Mouse (Mus musculus) stomach, embryonic 16.5 days (tissue): ENCODE results near the gene Cyb561d2. TPM values are rescaled to one million over a fixed set of nuclear protein-coding genes. Genes with fewer than 3 reads are reported as not detected.
A peak's percentile ranks its signal among the peaks of the same experiment; 100 is the strongest.
"Not testable (repeated sequence)": the region's sequence is repeated elsewhere in the genome, so short reads cannot be mapped to it uniquely, and the experiment has no call there.

ENCODE experiments used
- ATAC-seq: fragments of 200-750 bp; cut with Nextera tagmentation; 2 replicates; pipeline ENCODE4 v1.8.0; 2017; ENCODE audit warnings: moderate number of reproducible peaks, moderate TSS enrichment; ENCODE audit not compliant: insufficient read depth, low FRiP score
- H3K27ac ChIP-seq: fragments of 300-500 bp; sonication (generic); 2 replicates; pipeline ENCODE4 v1.5.1; 2014; ENCODE audit warnings: low read length
- H3K27me3 ChIP-seq: fragments of 300-500 bp; sonication (generic); 2 replicates; pipeline ENCODE4 v1.6.1; 2014; ENCODE audit warnings: low read length, control low read depth, mixed read lengths; ENCODE audit not compliant: control insufficient read depth, insufficient read depth
- H3K36me3 ChIP-seq: fragments of 300-500 bp; sonication (generic); 2 replicates; pipeline ENCODE4 v1.6.1; 2014; ENCODE audit warnings: low read length; ENCODE audit not compliant: control insufficient read depth, insufficient read depth
- H3K4me1 ChIP-seq: fragments of 300-500 bp; sonication (generic); 2 replicates; pipeline ENCODE4 v1.6.1; 2014; ENCODE audit warnings: low read length, control low read depth, mixed read lengths; ENCODE audit not compliant: control insufficient read depth, insufficient read depth
- H3K4me2 ChIP-seq: fragments of 300-500 bp; sonication (generic); 2 replicates; pipeline ENCODE4 v1.6.1; 2014; ENCODE audit warnings: low read depth, low read length, mixed read lengths
- H3K4me3 ChIP-seq: fragments of 300-500 bp; sonication (generic); replicated peaks from 2 replicates; pipeline ENCODE4 v1.5.1; 2014; ENCODE audit warnings: mild to moderate bottlenecking, low read length
- H3K9ac ChIP-seq: fragments of 300-500 bp; sonication (generic); 2 replicates; pipeline ENCODE4 v1.6.1; 2014; ENCODE audit warnings: low read length
- H3K9me3 ChIP-seq: fragments of 300-500 bp; sonication (generic); replicated peaks from 2 replicates; pipeline ENCODE4 v1.6.1; 2016; ENCODE audit warnings: low read length, control low read depth; ENCODE audit not compliant: control insufficient read depth
- WGBS: fragments of 180-500 bp; shearing (Covaris S2); extraction: QIAGEN DNeasy Blood & Tissue Kit; methylation state at CpG from one replicate; pipeline ENCODE4 v1.1.7; 2014; 5-methylcytosine and 5-hydroxymethylcytosine counted together
- polyA plus RNA-seq: library from polyadenylated mRNA; unstranded; fragments of >200 nt; fragmentation: Nextera tagmentation; extraction: Ambion mirVana; gene quantifications from 2 replicates; pipeline ENCODE4 v1.2.1, GENCODE M21; 2015

Cyb561d2 gene
- polyA plus RNA-seq, 1 experiment from 2014 or later = 27.4 TPM

DNA sequence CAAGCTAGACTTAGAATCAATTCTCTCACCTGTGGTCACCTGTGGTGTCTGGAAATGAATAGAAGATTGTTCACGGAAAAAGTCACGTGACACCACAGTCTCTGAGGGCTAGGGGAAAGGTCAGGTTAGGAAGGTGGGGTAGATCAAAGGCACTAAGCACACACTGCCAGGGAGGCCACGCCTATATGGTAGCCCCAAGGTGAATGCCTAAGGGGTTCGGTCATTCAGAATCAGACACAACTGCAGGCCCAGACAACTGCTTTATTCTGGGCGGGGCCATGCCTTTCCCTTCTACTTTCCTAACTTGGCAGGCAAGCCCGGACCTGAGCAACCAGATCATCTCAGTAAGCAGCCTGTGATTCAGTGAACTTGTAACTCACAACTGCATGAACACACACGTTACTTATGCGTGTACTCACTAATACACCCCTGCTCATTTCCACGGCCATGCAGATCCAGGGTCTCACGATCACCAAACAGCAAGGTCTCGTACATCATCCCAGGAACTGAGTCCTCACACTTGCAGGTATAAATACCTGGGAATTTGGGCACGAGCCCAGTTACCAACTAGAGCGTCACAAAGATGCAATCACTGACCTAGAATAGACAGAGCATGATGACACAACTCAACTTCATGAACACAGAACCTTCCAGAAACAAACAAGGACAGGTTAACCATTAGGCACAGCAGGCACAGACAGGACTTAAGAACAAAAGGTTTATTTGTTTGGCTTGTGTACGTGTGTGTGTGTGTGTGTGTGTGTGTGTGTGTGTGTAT, 33.8 kb upstream of the Cyb561d2 start:
- WGBS = 62% methylated on average over 14 of the region's 14 CpGs
- Histone ChIP-seq H3K4me3 (no peak overlapping the region), H3K27ac (peak overlapping the region; percentile 89), H3K4me1 (peaks cover 38% of the 10 kb centered on the region), H3K27me3 (no peaks in the 10 kb centered on the region), H3K9me3 (no peaks in the 10 kb centered on the region), H3K36me3 (peaks cover 15% of the 10 kb centered on the region), H3K9ac (peak overlapping the region; percentile 67; the same call in 1 of the 2 replicates), H3K4me2 (peak overlapping the region; percentile 56)
- peak; percentile 76 for ATAC-seq

DNA sequence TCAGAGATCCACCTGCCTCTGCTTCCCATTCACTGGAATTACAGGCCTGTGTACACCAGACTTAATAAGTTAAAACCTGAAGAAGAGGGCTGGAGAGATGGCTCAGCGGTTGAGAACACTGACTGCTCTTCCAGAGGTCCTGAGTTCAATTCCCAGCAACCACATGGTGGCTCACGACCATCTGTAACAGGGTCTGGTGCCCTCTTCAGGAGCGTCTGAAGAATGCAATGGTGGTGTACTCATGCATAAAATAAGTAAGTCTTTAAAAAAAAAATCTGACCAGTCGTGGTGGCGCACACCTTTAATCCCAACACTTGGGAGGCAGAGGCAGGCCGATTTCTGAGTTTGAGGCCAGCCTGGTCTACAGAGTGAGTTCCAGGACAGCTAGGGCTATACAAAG, 31.8 kb upstream of the Cyb561d2 start:
- not testable (repeated sequence) for H3K27me3 ChIP-seq, H3K9me3 ChIP-seq, H3K4me2 ChIP-seq, H3K27ac ChIP-seq, ATAC-seq, H3K9ac ChIP-seq, H3K4me3 ChIP-seq
- WGBS = 85% methylated on average over 6 of the region's 6 CpGs
- Histone ChIP-seq H3K4me1 (peaks cover 39% of the 10 kb centered on the region), H3K36me3 (peaks cover 15% of the 10 kb centered on the region)

DNA sequence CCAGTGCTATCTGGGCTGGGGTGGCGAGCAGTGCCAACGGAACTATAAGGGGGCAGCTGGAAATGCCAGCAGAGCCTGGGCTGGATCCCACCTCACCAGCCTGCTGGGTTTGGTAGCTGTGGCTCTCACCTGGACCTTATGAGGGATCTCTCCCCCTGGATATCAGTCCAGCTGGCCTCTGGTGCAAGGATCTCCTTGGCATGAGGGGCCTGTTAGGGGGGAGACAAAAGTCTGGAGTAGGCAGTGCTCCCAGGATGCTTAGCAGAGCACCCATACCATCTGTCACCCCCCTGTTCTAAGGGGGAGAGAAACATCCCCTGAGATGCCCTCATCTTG, 30.3 kb upstream of the Cyb561d2 start:
- Histone ChIP-seq H3K4me2 (no peak overlapping the region), H3K27ac (no peak overlapping the region), H3K36me3 (peaks cover 15% of the 10 kb centered on the region), H3K9ac (no peak overlapping the region), H3K9me3 (no peaks in the 10 kb centered on the region), H3K27me3 (no peaks in the 10 kb centered on the region), H3K4me1 (peaks cover 46% of the 10 kb centered on the region), H3K4me3 (no peak overlapping the region)
- WGBS = 94% methylated on average over 2 of the region's 2 CpGs
- ATAC-seq = no peak

DNA sequence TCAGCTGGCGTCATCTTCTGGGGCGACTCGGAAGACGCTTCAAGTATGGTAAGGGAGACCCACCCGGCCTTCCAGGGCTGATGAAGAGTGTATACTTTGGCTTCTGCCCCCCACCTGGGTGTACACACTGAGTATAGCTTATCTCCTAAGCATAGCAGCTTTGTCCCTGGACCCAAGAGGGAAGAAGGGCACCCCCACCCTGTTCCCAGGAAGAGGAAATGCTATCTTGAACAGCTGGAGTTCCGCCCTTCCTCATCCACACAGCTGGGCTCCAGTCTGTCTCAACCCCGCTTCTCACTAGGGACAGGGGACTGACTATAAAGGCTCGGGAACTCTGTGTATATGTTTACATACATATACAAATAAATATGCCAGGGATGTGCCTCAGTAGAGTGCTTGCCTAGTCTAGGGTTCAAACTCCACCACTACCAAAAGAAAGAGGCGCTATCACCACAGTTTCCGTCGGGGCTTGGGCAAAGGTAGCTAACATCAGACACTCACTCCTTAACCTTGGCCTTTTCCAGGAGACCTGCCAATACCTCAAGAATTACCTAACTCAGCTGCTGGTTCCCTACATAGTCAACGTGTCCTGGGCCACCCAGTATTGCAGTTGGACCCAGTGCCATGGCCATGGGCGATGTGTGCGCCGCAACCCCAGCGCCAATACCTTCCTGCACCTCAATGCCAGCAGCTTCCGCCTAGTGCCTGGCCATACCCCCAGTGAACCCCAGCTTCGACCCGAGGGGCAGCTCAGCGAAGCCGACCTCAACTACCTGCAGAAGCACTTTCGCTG, 29.7 kb upstream of the Cyb561d2 start:
- Histone ChIP-seq H3K4me1 (peaks cover 47% of the 10 kb centered on the region), H3K36me3 (peaks cover 15% of the 10 kb centered on the region), H3K27ac (peak overlapping the region; percentile 89; the same call in 1 of the 2 replicates), H3K27me3 (no peaks in the 10 kb centered on the region), H3K4me2 (peak overlapping the region; percentile 90), H3K9me3 (no peaks in the 10 kb centered on the region), H3K9ac (0 out of 2 replicates have a peak overlapping the region, but pooled peaks have one; percentile 8), H3K4me3 (peak overlapping the region; percentile 92; the same call in 1 of the 2 replicates)
- 84% methylated on average over 22 of the region's 22 CpGs for WGBS
- no peak for ATAC-seq

DNA sequence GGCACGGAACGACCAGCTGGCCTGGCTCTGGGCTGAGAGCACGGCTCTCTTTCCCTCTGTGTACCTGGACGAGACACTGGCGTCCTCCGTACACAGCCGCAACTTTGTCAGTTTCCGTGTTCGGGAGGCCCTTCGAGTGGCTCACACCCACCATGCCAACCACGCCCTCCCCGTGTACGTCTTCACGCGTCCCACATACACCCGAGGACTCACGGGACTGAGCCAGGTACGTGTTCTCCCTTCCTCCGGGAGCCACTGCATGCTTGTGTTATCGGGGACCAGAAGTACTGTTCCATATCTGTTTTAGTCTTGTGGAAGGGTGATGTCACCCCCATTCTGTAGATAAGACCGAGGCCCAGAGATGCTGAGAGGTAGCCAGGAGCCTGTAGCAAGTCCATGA, 28.9 kb upstream of the Cyb561d2 start:
- Histone ChIP-seq H3K36me3 (peaks cover 15% of the 10 kb centered on the region), H3K9me3 (no peaks in the 10 kb centered on the region), H3K4me2 (peak overlapping the region; percentile 90), H3K9ac (peak overlapping the region; percentile 89), H3K4me3 (peak overlapping the region; percentile 92), H3K27me3 (no peaks in the 10 kb centered on the region), H3K4me1 (peaks cover 41% of the 10 kb centered on the region), H3K27ac (peak overlapping the region; percentile 89)
- WGBS = 75% methylated on average over 21 of the region's 21 CpGs
- no peak for ATAC-seq

DNA sequence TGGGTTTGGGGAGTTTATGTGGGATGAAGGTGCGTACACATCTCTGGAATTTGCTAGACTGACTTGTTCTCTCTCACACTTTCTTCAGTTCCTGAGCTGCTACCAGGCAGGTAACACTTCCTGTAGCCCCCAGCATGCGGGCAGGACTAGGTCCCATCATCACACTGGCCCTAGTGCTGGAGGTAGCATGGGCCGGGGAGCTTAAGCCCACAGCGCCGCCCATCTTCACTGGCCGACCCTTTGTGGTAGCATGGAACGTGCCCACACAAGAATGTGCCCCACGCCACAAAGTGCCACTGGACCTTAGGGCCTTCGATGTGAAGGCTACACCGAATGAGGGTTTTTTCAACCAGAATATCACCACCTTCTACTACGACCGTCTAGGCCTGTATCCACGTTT, 28.0 kb upstream of the Cyb561d2 start:
- H3K4me2 ChIP-seq = peak overlapping the region; percentile 90
- WGBS = 34% methylated on average over 13 of the region's 13 CpGs
- H3K27me3 ChIP-seq = no peaks in the 10 kb centered on the region
- ATAC-seq = no peak
- peak overlapping the region; percentile 92 for H3K4me3 ChIP-seq
- peak overlapping the region; percentile 89; the same call in 1 of the 2 replicates for H3K27ac ChIP-seq
- peak overlapping the region; percentile 89 for H3K9ac ChIP-seq
- peaks cover 40% of the 10 kb centered on the region for H3K4me1 ChIP-seq
- H3K36me3 ChIP-seq = peaks cover 15% of the 10 kb centered on the region
- H3K9me3 ChIP-seq = no peaks in the 10 kb centered on the region

DNA sequence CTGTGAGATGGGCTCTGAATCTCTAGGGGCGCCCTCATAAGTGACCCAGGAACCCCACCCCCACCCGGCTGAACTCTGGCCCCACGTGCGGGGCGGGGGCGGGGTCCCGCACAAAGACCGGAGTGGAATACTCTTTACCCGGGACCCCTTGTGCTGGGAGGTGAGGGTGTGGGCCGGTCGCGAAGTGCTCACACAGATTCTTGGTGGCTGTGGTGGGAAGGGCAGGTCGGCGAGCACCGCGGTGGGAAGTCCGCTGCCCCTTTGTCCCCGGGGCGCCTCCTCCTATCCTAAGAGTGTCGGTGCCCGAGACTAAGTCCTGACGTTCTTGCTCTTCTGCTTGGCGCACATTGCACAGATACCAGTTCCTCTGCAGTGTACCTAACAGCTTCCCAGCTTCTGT, 27.3 kb upstream of the Cyb561d2 start:
- peak overlapping the region; percentile 90 for H3K4me2 ChIP-seq
- H3K4me3 ChIP-seq = peak overlapping the region; percentile 92
- H3K9ac ChIP-seq = peak overlapping the region; percentile 89
- peaks cover 42% of the 10 kb centered on the region for H3K4me1 ChIP-seq
- H3K27me3 ChIP-seq = no peaks in the 10 kb centered on the region
- peak overlapping the region; percentile 89 for H3K27ac ChIP-seq
- H3K36me3 ChIP-seq = peaks cover 15% of the 10 kb centered on the region
- no peaks in the 10 kb centered on the region for H3K9me3 ChIP-seq
- peak; percentile 15; the same call in 1 of the 2 replicates for ATAC-seq
- 0% methylated on average over 23 of the region's 23 CpGs for WGBS

DNA sequence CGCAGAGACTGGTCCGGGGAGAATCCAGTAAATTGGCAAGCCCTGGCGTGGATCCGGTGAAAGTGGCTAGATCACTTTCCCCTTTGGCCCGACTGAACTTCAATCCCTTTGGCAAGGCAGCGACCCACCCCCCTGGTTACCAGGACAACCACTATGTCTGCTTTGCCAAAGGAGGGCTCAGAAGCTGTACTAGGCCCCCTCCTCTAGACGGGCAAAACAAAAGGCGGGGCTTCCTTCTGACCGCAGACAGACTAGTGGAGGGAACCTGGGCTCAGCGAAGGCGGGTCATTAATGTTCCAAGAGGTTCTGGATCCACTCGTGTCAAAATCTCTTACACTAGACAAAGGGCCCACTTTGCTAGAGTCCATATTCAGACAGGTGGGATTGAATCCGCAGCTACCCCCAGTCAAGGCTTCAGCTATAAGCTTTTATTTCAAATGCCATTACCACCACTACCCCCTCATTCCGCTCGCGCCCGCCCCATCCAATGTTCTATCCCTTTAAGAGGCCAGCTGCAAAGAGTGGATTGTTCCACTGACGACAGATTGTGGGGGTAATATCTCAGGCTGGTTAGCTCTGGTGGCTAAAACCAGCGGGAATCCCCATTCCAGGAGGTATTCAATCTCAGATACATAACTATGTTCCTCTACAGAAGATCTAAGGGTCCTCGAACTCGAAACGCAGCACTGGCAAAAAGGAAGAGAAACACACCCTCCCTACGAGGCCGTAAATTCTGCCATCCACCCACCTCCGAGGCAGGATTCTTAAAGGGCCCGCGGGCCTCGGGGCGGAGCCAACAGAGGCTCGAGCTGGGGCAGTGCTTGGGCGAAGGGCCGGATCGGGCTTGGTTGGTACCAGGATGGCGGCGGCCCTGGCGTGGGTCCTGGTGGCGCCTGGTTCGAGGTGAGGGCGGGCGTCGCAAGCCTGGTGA, 26.6 kb upstream of the Cyb561d2 start:
- peaks cover 13% of the 10 kb centered on the region for H3K36me3 ChIP-seq
- WGBS = under 1% methylated on average over 41 of the region's 41 CpGs
- H3K27ac ChIP-seq = peak overlapping the region; percentile 89
- peaks cover 48% of the 10 kb centered on the region for H3K4me1 ChIP-seq
- peak overlapping the region; percentile 92 for H3K4me3 ChIP-seq
- no peaks in the 10 kb centered on the region for H3K27me3 ChIP-seq
- H3K4me2 ChIP-seq = peak overlapping the region; percentile 90
- ATAC-seq = peak; percentile 84
- H3K9me3 ChIP-seq = no peaks in the 10 kb centered on the region
- H3K9ac ChIP-seq = peak overlapping the region; percentile 89
